Mouse (Mus musculus) T-helper 2 cell (primary cell): ENCODE results near the gene Rps6ka4.

Source experiments
- in situ Hi-C: fragments of 300-600 bp; cut with MboI, MseI; formaldehyde crosslinking; loops from one replicate; pipeline ENCODE4 v1.15.1; 2025; ENCODE audit warnings: high pct_unique_total_duplicates

The Rps6ka4 gene

GRCm38 (mm10) chr19:6840475-6841291 lies at the start of gene Rps6ka4:
TSS of gene Rps6ka4 (minus strand) at chr19:6840636.
- in situ Hi-C loops, result no loop called here

GRCm38 (mm10) chr19:6877965-6878364 lies 37.5 kb upstream of the Rps6ka4 start:
- in situ Hi-C loops, result no loop called here

- in situ Hi-C loops, result no loop called here
Measured at GRCm38 (mm10) chr19:6876799-6877198, 36.4 kb upstream of the Rps6ka4 start.

GRCm38 (mm10) chr19:6875834-6876233 lies 35.4 kb upstream of the Rps6ka4 start:
- in situ Hi-C loops, result no loop called here

GRCm38 (mm10) chr19:6874257-6874656 lies 33.8 kb upstream of the Rps6ka4 start:
- in situ Hi-C loops, result no loop called here

- in situ Hi-C loops, result no loop called here
Measured at GRCm38 (mm10) chr19:6872701-6873100, 32.3 kb upstream of the Rps6ka4 start.

- in situ Hi-C loops, result no loop called here
Measured at GRCm38 (mm10) chr19:6871574-6872271, 31.3 kb upstream of the Rps6ka4 start.

GRCm38 (mm10) chr19:6869355-6869754 lies 28.9 kb upstream of the Rps6ka4 start:
- in situ Hi-C loops, result no loop called here

GRCm38 (mm10) chr19:6861451-6861850 lies 21.0 kb upstream of the Rps6ka4 start:
- in situ Hi-C loops, result no loop called here

- in situ Hi-C loops, result no loop called here
Measured at GRCm38 (mm10) chr19:6860706-6861105, 20.3 kb upstream of the Rps6ka4 start.

GRCm38 (mm10) chr19:6859971-6860370 lies 19.5 kb upstream of the Rps6ka4 start:
- in situ Hi-C loops, result loop anchor here (5.0 kb wide), 1 partner anchor 52 kb away; the partner anchor contains the start of gene Prdx5

- in situ Hi-C loops, result loop anchor here (5.0 kb wide), 1 partner anchor 53 kb away; the partner anchor contains the start of gene Prdx5
Measured at GRCm38 (mm10) chr19:6859032-6859651, 18.7 kb upstream of the Rps6ka4 start.

GRCm38 (mm10) chr19:6858031-6858430 lies 17.6 kb upstream of the Rps6ka4 start, which contains the start of gene Ccdc88b:
TSS of gene Ccdc88b (minus strand) at chr19:6858211.
- in situ Hi-C loops, result loop anchor here (5.0 kb wide), 1 partner anchor 54 kb away; the partner anchor contains the start of gene Prdx5

- in situ Hi-C loops, result loop anchor here (5.0 kb wide), 1 partner anchor 55 kb away; the partner anchor contains the start of gene Prdx5
Measured at GRCm38 (mm10) chr19:6857391-6858005, 17.1 kb upstream of the Rps6ka4 start.

GRCm38 (mm10) chr19:6857003-6857360 lies 16.5 kb upstream of the Rps6ka4 start:
- in situ Hi-C loops, result loop anchor here (5.0 kb wide), 1 partner anchor 55 kb away; the partner anchor contains the start of gene Prdx5

- in situ Hi-C loops, result loop anchor here (5.0 kb wide), 1 partner anchor 56 kb away; the partner anchor contains the start of gene Prdx5
Measured at GRCm38 (mm10) chr19:6856281-6857002, 16.0 kb upstream of the Rps6ka4 start.

- in situ Hi-C loops, result loop anchor here (5.0 kb wide), 1 partner anchor 57 kb away; the partner anchor contains the start of gene Prdx5
Measured at GRCm38 (mm10) chr19:6855225-6856031, 15.0 kb upstream of the Rps6ka4 start.

GRCm38 (mm10) chr19:6854658-6855057 lies 14.2 kb upstream of the Rps6ka4 start:
- in situ Hi-C loops, result loop anchor here (5.0 kb wide), 1 partner anchor 58 kb away; the partner anchor contains the start of gene Prdx5

- in situ Hi-C loops, result no loop called here
Measured at GRCm38 (mm10) chr19:6853903-6854302, 13.5 kb upstream of the Rps6ka4 start.
